Mouse (Mus musculus): Measurements from ENCODE around the gene Gm13276. TPM values are rescaled to one million over a fixed set of nuclear protein-coding genes. Genes with fewer than 3 reads are reported as not detected.
"Not testable (repeated sequence)": the region's sequence is repeated elsewhere in the genome, so short reads cannot be mapped to it uniquely, and the experiment has no call there.

The Gm13276 gene
- total RNA-seq, 2 experiments from 2014 or later: not detected

DNA sequence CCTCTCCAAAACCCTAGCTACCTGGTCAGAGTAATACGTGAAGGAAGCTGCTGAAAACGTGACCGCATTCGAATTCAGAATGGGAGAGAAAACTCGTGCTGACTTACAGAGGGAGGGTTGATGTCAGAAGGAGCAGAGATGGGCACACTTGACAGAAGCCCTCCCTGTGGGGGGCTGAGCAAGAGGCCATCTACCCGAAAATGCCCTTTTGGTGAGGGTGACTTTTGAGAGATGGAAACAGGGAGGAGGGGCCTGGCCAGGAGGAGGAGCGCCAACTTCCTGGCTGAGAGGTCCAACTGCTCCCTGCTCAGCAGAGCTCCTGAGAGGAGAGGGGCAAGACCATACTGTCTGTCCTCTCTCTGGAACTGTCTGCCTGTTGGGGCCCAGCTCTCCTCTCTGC is 3.7 kb upstream of the Gm13276 start, which contains the start of gene Ifnz:
TSS of gene Ifnz (plus strand) at position 301 of the 400 bp plus-strand sequence.
- DNase-seq; intact Hi-C loops (cut with DNase I): not testable (repeated sequence)

DNA sequence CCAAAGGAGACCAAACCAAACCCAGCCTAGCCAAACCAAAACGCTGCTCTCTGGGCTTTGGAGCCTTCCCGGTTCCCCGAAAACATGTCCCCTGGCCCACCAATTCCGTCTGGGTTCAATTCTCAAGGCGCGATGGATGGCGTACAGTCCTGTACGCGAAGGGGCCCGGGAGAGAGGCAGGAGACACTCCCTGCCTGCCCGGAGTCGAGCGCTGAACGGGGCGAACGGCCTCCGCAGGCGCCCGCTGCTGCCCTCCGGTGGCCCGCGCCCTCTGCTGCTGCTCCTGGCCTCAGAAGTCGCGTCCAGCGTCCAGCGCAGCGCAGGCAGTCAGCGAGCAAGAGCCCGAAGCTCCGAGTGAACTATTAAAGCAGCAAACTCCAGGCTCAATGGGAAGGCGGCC is 3.2 kb upstream of the Gm13276 start:
- DNase-seq; intact Hi-C loops (cut with DNase I): not testable (repeated sequence)

DNA sequence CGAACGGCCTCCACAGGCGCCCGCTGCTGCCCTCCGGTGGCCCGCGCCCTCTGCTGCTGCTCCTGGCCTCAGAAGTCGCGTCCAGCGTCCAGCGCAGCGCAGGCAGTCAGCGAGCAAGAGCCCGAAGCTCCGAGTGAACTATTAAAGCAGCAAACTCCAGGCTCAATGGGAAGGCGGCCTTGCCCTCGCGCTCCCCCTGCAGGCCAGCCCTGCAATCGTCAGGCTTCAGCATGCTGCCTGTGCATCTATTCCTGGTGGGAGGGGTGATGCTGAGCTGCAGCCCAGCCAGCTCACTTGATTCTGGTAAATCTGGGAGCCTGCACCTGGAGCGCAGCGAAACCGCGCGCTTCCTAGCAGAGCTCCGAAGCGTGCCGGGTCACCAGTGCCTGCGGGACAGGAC is 2.9 kb downstream of the Gm13276 start, which contains the start of gene Gm13277:
TSS of gene Gm13277 (plus strand) at position 231 of the 400 bp plus-strand sequence.
- DNase-seq: peak; percentile 66
- intact Hi-C loops (cut with DNase I): not testable (repeated sequence)

DNA sequence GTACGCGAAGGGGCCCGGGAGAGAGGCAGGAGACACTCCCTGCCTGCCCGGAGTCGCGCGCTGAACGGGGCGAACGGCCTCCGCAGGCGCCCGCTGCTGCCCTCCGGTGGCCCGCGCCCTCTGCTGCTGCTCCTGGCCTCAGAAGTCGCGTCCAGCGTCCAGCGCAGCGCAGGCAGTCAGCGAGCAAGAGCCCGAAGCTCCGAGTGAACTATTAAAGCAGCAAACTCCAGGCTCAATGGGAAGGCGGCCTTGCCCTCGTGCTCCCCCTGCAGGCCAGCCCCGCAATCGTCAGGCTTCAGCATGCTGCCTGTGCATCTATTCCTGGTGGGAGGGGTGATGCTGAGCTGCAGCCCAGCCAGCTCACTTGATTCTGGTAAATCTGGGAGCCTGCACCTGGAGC is 5.7 kb downstream of the Gm13276 start, which contains the start of gene Gm13278:
TSS of gene Gm13278 (plus strand) at position 301 of the 400 bp plus-strand sequence.
- DNase-seq; intact Hi-C loops (cut with DNase I): not testable (repeated sequence)

DNA sequence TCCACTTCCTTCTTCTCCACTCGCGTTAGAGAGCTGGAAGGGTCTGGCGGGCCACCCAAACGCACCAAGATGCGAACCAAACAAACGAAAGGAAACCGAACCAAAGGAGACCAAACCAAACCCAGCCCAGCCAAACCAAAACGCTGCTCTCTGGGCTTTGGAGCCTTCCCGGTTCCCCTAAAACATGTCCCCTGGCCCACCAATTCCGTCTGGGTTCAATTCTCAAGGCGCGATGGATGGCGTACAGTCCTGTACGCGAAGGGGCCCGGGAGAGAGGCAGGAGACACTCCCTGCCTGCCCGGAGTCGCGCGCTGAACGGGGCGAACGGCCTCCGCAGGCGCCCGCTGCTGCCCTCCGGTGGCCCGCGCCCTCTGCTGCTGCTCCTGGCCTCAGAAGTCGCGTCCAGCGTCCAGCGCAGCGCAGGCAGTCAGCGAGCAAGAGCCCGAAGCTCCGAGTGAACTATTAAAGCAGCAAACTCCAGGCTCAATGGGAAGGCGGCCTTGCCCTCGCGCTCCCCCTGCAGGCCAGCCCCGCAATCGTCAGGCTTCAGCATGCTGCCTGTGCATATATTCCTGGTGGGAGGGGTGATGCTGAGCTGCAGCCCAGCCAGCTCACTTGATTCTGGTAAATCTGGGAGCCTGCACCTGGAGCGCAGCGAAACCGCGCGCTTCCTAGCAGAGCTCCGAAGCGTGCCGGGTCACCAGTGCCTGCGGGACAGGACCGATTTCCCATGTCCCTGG is 8.6 kb downstream of the Gm13276 start, which contains the start of gene Gm13275:
TSS of gene Gm13275 (plus strand) at position 552 of the 740 bp plus-strand sequence.
- peak; percentile 17 for DNase-seq
- intact Hi-C loops (cut with DNase I): not testable (repeated sequence)

DNA sequence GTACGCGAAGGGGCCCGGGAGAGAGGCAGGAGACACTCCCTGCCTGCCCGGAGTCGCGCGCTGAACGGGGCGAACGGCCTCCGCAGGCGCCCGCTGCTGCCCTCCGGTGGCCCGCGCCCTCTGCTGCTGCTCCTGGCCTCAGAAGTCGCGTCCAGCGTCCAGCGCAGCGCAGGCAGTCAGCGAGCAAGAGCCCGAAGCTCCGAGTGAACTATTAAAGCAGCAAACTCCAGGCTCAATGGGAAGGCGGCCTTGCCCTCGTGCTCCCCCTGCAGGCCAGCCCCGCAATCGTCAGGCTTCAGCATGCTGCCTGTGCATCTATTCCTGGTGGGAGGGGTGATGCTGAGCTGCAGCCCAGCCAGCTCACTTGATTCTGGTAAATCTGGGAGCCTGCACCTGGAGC is 11.6 kb downstream of the Gm13276 start, which contains the start of gene Gm13279:
TSS of gene Gm13279 (plus strand) at position 301 of the 400 bp plus-strand sequence.
- intact Hi-C loops (cut with DNase I): not testable (repeated sequence)

DNA sequence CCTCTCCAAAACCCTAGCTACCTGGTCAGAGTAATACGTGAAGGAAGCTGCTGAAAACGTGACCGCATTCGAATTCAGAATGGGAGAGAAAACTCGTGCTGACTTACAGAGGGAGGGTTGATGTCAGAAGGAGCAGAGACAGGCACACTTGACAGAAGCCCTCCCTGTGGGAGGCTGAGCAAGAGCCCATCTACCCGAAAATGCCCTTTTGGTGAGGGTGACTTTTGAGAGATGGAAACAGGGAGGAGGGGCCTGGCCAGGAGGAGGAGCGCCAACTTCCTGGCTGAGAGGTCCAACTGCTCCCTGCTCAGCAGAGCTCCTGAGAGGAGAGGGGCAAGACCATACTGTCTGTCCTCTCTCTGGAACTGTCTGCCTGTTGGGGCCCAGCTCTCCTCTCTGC is 13.9 kb downstream of the Gm13276 start, which contains the start of gene Gm13285:
TSS of gene Gm13285 (plus strand) at position 301 of the 400 bp plus-strand sequence.
- intact Hi-C loops (cut with DNase I); DNase-seq: not testable (repeated sequence)

More for the DNA sequence above, 11.6 kb downstream of the Gm13276 start, which contains the start of gene Gm13279:
- DNase-seq: not testable (repeated sequence)

DNA sequence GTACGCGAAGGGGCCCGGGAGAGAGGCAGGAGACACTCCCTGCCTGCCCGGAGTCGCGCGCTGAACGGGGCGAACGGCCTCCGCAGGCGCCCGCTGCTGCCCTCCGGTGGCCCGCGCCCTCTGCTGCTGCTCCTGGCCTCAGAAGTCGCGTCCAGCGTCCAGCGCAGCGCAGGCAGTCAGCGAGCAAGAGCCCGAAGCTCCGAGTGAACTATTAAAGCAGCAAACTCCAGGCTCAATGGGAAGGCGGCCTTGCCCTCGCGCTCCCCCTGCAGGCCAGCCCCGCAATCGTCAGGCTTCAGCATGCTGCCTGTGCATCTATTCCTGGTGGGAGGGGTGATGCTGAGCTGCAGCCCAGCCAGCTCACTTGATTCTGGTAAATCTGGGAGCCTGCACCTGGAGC is 17.4 kb downstream of the Gm13276 start, which contains the start of gene Gm13287:
TSS of gene Gm13287 (plus strand) at position 301 of the 400 bp plus-strand sequence.
- DNase-seq; intact Hi-C loops (cut with DNase I): not testable (repeated sequence)

DNA sequence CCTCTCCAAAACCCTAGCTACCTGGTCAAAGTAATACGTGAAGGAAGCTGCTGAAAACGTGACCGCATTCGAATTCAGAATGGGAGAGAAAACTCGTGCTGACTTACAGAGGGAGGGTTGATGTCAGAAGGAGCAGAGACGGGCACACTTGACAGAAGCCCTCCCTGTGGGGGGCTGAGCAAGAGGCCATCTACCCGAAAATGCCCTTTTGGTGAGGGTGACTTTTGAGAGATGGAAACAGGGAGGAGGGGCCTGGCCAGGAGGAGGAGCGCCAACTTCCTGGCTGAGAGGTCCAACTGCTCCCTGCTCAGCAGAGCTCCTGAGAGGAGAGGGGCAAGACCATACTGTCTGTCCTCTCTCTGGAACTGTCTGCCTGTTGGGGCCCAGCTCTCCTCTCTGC is 19.7 kb downstream of the Gm13276 start, which contains the start of gene Gm13288:
TSS of gene Gm13288 (plus strand) at position 301 of the 400 bp plus-strand sequence.
- intact Hi-C loops (cut with DNase I); DNase-seq: not testable (repeated sequence)

DNA sequence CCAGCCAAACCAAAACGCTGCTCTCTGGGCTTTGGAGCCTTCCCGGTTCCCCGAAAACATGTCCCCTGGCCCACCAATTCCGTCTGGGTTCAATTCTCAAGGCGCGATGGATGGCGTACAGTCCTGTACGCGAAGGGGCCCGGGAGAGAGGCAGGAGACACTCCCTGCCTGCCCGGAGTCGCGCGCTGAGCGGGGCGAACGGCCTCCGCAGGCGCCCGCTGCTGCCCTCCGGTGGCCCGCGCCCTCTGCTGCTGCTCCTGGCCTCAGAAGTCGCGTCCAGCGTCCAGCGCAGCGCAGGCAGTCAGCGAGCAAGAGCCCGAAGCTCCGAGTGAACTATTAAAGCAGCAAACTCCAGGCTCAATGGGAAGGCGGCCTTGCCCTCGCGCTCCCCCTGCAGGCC is 20.3 kb downstream of the Gm13276 start:
- intact Hi-C loops (cut with DNase I): not testable (repeated sequence)
- peak; percentile 9 for DNase-seq

DNA sequence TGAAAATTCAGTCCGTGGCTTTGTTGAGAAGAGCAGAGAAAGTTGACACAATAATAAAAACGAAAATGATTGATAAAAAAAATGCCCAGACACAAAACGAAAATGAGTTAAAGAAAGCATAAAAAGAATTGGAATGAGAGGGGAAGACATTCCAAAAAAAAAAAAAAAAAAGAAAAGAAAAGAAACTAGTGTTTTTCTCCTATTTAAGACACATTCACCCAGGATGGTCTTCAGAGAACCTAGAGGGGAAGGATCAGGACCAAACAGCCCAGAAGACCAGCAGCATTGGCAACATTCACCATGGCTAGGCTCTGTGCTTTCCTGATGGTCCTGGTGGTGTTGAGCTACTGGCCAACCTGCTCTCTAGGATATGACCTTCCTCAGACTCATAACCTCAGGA is 30.4 kb downstream of the Gm13276 start, which contains the start of gene Ifna7:
TSS of gene Ifna7 (plus strand) at position 301 of the 400 bp plus-strand sequence.
- DNase-seq: no peak
- intact Hi-C loops (cut with DNase I): no loop called here

DNA sequence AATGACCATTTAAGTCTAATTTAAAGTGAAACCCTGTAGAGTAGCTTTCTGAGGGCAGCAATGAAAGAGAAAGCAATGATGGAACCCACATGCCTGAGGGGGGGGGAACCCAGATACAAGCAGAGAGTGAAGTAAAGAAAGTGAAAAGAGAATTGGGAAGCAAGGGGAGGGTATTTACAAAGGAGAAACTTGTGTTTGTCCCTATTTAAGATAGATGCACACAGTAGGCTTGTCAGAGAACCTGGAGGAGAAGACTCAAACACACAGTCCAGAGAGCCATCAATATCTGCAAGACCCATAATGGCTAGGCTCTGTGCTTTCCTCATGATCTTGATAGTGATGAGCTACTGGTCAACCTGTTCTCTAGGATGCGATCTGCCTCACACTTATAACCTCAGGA is 34.1 kb downstream of the Gm13276 start, which contains the start of gene Ifna11:
TSS of gene Ifna11 (plus strand) at position 301 of the 400 bp plus-strand sequence.
- intact Hi-C loops (cut with DNase I): no loop called here

DNA sequence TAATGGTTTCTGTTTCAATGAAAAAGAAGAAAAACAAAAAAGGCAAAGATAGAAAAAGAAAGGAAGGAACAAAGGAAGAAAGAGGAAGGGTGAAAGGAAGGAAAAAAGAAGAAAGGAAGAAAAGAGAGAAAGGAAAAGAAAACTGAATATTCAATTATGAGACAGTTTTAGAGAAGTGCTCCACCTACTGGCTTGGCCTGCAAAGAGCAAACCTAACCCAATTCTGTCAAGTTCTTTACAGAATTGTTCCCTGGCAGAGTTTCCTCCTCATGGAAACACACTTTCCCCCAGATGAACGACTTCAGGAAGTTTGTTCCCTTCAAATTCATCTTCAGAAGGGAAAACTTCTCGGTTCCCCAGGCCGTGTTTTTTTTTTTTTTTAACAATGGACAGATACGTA is 37.5 kb downstream of the Gm13276 start:
- peak; percentile 3 for DNase-seq

More for the DNA sequence above, 34.1 kb downstream of the Gm13276 start, which contains the start of gene Ifna11:
- DNase-seq: no peak

DNA sequence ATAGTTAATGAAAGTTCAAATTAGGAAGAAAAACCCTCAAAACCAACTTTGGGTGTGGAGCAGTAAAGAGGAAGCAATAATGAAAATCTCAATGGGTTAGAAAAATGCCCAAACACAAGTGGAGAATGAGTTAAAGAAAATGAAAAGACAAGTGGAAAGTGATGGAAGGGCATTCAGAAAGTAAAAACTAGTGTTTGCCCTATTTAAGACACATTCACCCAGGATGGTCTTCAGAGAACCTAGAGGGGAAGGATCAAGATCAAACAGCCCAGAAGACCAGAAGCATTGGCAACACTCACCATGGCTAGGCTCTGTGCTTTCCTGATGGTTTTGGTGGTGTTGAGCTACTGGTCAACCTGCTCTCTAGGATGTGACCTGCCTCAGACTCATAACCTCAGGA is 41.6 kb downstream of the Gm13276 start, which contains the start of gene Ifna6:
TSS of gene Ifna6 (plus strand) at position 301 of the 400 bp plus-strand sequence.
- intact Hi-C loops (cut with DNase I): not testable (repeated sequence)

More for the DNA sequence above, 37.5 kb downstream of the Gm13276 start:
- intact Hi-C loops (cut with DNase I): no loop called here

DNA sequence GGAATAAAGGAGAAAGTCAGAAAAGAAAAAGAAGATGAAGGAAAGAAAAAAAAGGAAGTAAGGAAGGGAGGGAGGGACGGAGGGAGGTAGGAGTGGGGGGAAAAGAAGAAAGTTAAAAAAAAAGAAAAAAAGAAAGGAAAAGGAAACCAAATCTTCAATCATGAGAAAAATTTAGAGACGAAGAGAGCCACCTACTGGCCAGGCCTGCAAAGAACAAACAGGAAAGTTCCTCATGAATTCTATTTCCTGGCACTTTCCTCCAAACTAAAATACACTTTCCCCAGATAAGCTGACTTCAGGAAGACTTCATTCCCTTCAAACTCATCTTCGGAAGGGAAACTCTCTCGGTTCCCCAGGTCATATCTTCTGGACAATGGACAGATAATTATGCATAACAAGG is 45.0 kb downstream of the Gm13276 start:
- DNase-seq: peak; percentile 9
- intact Hi-C loops (cut with DNase I): no loop called here

More for the DNA sequence above, 41.6 kb downstream of the Gm13276 start, which contains the start of gene Ifna6:
- not testable (repeated sequence) for DNase-seq

DNA sequence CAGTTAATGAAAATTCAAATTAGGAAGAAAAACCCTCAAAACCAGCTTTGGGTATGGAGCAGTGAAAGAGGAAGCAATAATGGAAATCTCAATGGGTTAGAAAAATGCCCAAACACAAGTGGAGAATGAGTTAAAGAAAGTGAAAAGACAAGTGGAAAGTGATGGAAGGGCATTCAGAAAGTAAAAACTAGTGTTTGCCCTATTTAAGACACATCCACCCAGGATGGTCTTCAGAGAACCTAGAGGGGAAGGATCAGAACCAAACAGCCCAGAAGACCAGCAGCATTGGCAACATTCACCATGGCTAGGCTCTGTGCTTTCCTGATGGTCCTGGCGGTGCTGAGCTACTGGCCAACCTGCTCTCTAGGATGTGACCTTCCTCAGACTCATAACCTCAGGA is 49.7 kb downstream of the Gm13276 start, which contains the start of gene Ifna5:
TSS of gene Ifna5 (plus strand) at position 301 of the 400 bp plus-strand sequence.
- DNase-seq; intact Hi-C loops (cut with DNase I): not testable (repeated sequence)

Other genes starting within 250 kb of the Gm13276 start
- gene Ifna15, start 227.5 kb upstream of the Gm13276 start, total RNA-seq (2021): not detected
- gene Ifna14, start 213.9 kb upstream of the Gm13276 start, total RNA-seq (2021): not detected
- gene Ifna9, start 193.3 kb upstream of the Gm13276 start, total RNA-seq (2021): not detected
- gene Ifna12, start 182.3 kb upstream of the Gm13276 start, total RNA-seq (2021): not detected
- gene C87499, start 151.3 kb upstream of the Gm13276 start, total RNA-seq (2021): not detected
- gene Ifna13, start 141.2 kb upstream of the Gm13276 start, total RNA-seq (2021): not detected
- not detected for gene Ifna16, start 108.8 kb upstream of the Gm13276 start, total RNA-seq (2021)
- not detected for gene Ifna2, start 101.8 kb upstream of the Gm13276 start, total RNA-seq (2021)
- not detected for gene Ifnab, start 94.3 kb upstream of the Gm13276 start, total RNA-seq (2021)
- gene Gm26566, start 63.9 kb upstream of the Gm13276 start, total RNA-seq (2021): 1 to 10 TPM; 1.5 to 1.7 TPM
- 100 to 1,000 TPM; 105 to 106 TPM for gene Klhl9, start 63.2 kb upstream of the Gm13276 start, total RNA-seq (2021)
- not detected for gene Gm13271, start 30.8 kb upstream of the Gm13276 start, total RNA-seq (2021)
- gene Gm13283, start 25.6 kb upstream of the Gm13276 start, total RNA-seq (2021): not detected
- gene Gm13290, start 11.9 kb upstream of the Gm13276 start, total RNA-seq (2021): not detected
- gene Gm13289, start 8.8 kb upstream of the Gm13276 start, total RNA-seq (2021): not detected
- gene Gm13272, start 5.9 kb upstream of the Gm13276 start, total RNA-seq (2021): not detected
- gene Ifnz, start 3.6 kb upstream of the Gm13276 start, total RNA-seq (2021): not detected
- gene Gm13277, start 2.9 kb downstream of the Gm13276 start, total RNA-seq (2021): not detected
- gene Gm13278, start 5.8 kb downstream of the Gm13276 start, total RNA-seq (2021): not detected
- not detected for gene Gm13275, start 8.8 kb downstream of the Gm13276 start, total RNA-seq (2021)
- not detected for gene Gm13279, start 11.7 kb downstream of the Gm13276 start, total RNA-seq (2021)
- under 1 TPM in 1 of 2 experiments, not detected in 1; 0.24 TPM for gene Gm13285, start 14.0 kb downstream of the Gm13276 start, total RNA-seq (2021)
- gene Gm13287, start 17.5 kb downstream of the Gm13276 start, total RNA-seq (2021): not detected
- not detected for gene Gm13288, start 19.8 kb downstream of the Gm13276 start, total RNA-seq (2021)
- gene Ifna7, start 30.5 kb downstream of the Gm13276 start, total RNA-seq (2021): not detected
- not detected for gene Ifna11, start 34.2 kb downstream of the Gm13276 start, total RNA-seq (2021)
- gene Ifna6, start 41.7 kb downstream of the Gm13276 start, total RNA-seq (2021): not detected
- gene Ifna5, start 49.8 kb downstream of the Gm13276 start, total RNA-seq (2021): not detected
- not detected for gene Ifna4, start 56.2 kb downstream of the Gm13276 start, total RNA-seq (2021)
- not detected for gene Ifna1, start 64.4 kb downstream of the Gm13276 start, total RNA-seq (2021)
- not detected for gene Ifne, start 94.5 kb downstream of the Gm13276 start, total RNA-seq (2021)